Mouse (Mus musculus): ENCODE results near the gene Prkra. TPM values are rescaled to one million over a fixed set of nuclear protein-coding genes. Genes with fewer than 3 reads are reported as not detected.

Prkra gene
- polyA plus RNA-seq, 1 experiment from 2014 or later: 58.0 TPM

- H3K4me2 ChIP-seq: no peak overlapping the region
- no peaks in the 10 kb centered on the region for H3K4me1 ChIP-seq
- H3K9me3 ChIP-seq: no peaks in the 10 kb centered on the region
- H3K36me3 ChIP-seq: no peaks in the 10 kb centered on the region
- WGBS: 67% methylated on average over 10 of the region's 10 CpGs
- ATAC-seq (ENCODE audit: insufficient number of reproducible peaks, low FRiP score, low TSS enrichment, low read depth): no peak
- no peak overlapping the region for H3K27ac ChIP-seq
- no peak overlapping the region for H3K4me3 ChIP-seq
- no peaks in the 10 kb centered on the region for H3K27me3 ChIP-seq
- H3K9ac ChIP-seq: no peak overlapping the region
Observed at GRCm38 (mm10) chr2:76610326-76611104, 37.3 kb downstream of the Prkra start.

GRCm38 (mm10) chr2:76606704-76607103 is 41.1 kb downstream of the Prkra start:
- Histone ChIP-seq H3K27ac (no peak overlapping the region), H3K9ac (no peak overlapping the region), H3K9me3 (no peaks in the 10 kb centered on the region), H3K4me3 (no peak overlapping the region), H3K4me1 (no peaks in the 10 kb centered on the region), H3K27me3 (no peaks in the 10 kb centered on the region), H3K36me3 (no peaks in the 10 kb centered on the region), H3K4me2 (no peak overlapping the region)
- WGBS: 56% methylated on average over 3 of the region's 3 CpGs
- ATAC-seq (ENCODE audit: insufficient number of reproducible peaks, low FRiP score, low TSS enrichment, low read depth): no peak

- no peaks in the 10 kb centered on the region for H3K27me3 ChIP-seq
- H3K36me3 ChIP-seq: no peaks in the 10 kb centered on the region
- H3K27ac ChIP-seq: no peak overlapping the region
- H3K4me2 ChIP-seq: no peak overlapping the region
- ATAC-seq (ENCODE audit: insufficient number of reproducible peaks, low FRiP score, low TSS enrichment, low read depth): no peak
- H3K4me1 ChIP-seq: no peaks in the 10 kb centered on the region; the same call in 1 of the 2 replicates
- WGBS: 95% methylated on average over 1 of the region's 1 CpGs
- no peak overlapping the region for H3K9ac ChIP-seq
- H3K4me3 ChIP-seq: no peak overlapping the region
- H3K9me3 ChIP-seq: no peaks in the 10 kb centered on the region
Observed at GRCm38 (mm10) chr2:76602256-76602655, 45.6 kb downstream of the Prkra start.

GRCm38 (mm10) chr2:76599214-76599613 is 48.6 kb downstream of the Prkra start:
- no peaks in the 10 kb centered on the region for H3K27me3 ChIP-seq
- H3K9ac ChIP-seq: no peak overlapping the region
- H3K27ac ChIP-seq: no peak overlapping the region
- WGBS: 50% methylated on average over 5 of the region's 5 CpGs
- no peaks in the 10 kb centered on the region for H3K9me3 ChIP-seq
- H3K4me3 ChIP-seq: no peak overlapping the region
- H3K4me1 ChIP-seq: no peaks in the 10 kb centered on the region; the same call in 1 of the 2 replicates
- peaks cover 5% of the 10 kb centered on the region for H3K36me3 ChIP-seq
- H3K4me2 ChIP-seq: no peak overlapping the region
- ATAC-seq (ENCODE audit: insufficient number of reproducible peaks, low FRiP score, low TSS enrichment, low read depth): no peak

GRCm38 (mm10) chr2:76597521-76597920 is 50.3 kb downstream of the Prkra start:
- H3K9ac ChIP-seq: no peak overlapping the region
- no peaks in the 10 kb centered on the region for H3K27me3 ChIP-seq
- no peak overlapping the region for H3K27ac ChIP-seq
- WGBS: 43% methylated on average over 11 of the region's 11 CpGs
- ATAC-seq (ENCODE audit: insufficient number of reproducible peaks, low FRiP score, low TSS enrichment, low read depth): no peak
- peaks cover 5% of the 10 kb centered on the region for H3K36me3 ChIP-seq
- no peaks in the 10 kb centered on the region for H3K9me3 ChIP-seq
- no peak overlapping the region for H3K4me2 ChIP-seq
- H3K4me3 ChIP-seq: no peak overlapping the region
- H3K4me1 ChIP-seq: no peaks in the 10 kb centered on the region; the same call in 1 of the 2 replicates

- ATAC-seq (ENCODE audit: insufficient number of reproducible peaks, low FRiP score, low TSS enrichment, low read depth): no peak
- Histone ChIP-seq H3K9ac (no peak overlapping the region), H3K27ac (no peak overlapping the region), H3K9me3 (no peaks in the 10 kb centered on the region), H3K4me3 (no peak overlapping the region), H3K4me1 (no peaks in the 10 kb centered on the region), H3K4me2 (no peak overlapping the region), H3K27me3 (no peaks in the 10 kb centered on the region), H3K36me3 (peaks cover 8% of the 10 kb centered on the region)
- 42% methylated on average over 3 of the region's 3 CpGs for WGBS
Observed at GRCm38 (mm10) chr2:76592401-76592924, 55.4 kb downstream of the Prkra start.

- Histone ChIP-seq H3K4me1 (no peaks in the 10 kb centered on the region), H3K36me3 (peaks cover 10% of the 10 kb centered on the region), H3K9me3 (no peaks in the 10 kb centered on the region), H3K27me3 (no peaks in the 10 kb centered on the region), H3K27ac (no peak overlapping the region), H3K4me3 (no peak overlapping the region), H3K4me2 (no peak overlapping the region), H3K9ac (no peak overlapping the region)
- 93% methylated on average over 7 of the region's 7 CpGs for WGBS
- ATAC-seq (ENCODE audit: insufficient number of reproducible peaks, low FRiP score, low TSS enrichment, low read depth): no peak
Observed at GRCm38 (mm10) chr2:76590221-76590620, 57.6 kb downstream of the Prkra start.

- 84% methylated on average over 10 of the region's 10 CpGs for WGBS
- Histone ChIP-seq H3K36me3 (peaks cover 14% of the 10 kb centered on the region), H3K4me2 (no peak overlapping the region), H3K4me1 (no peaks in the 10 kb centered on the region), H3K27me3 (no peaks in the 10 kb centered on the region), H3K9me3 (no peaks in the 10 kb centered on the region), H3K4me3 (no peak overlapping the region), H3K27ac (no peak overlapping the region), H3K9ac (no peak overlapping the region)
- no peak for ATAC-seq (ENCODE audit: insufficient number of reproducible peaks, low FRiP score, low TSS enrichment, low read depth)
Observed at GRCm38 (mm10) chr2:76586906-76587305, 60.9 kb downstream of the Prkra start.

GRCm38 (mm10) chr2:76585090-76585489 is 62.7 kb downstream of the Prkra start:
- ATAC-seq (ENCODE audit: insufficient number of reproducible peaks, low FRiP score, low TSS enrichment, low read depth): no peak
- H3K4me1 ChIP-seq: no peaks in the 10 kb centered on the region
- no peak overlapping the region for H3K9ac ChIP-seq
- no peak overlapping the region for H3K27ac ChIP-seq
- no peak overlapping the region for H3K4me2 ChIP-seq
- H3K4me3 ChIP-seq: no peak overlapping the region
- no peaks in the 10 kb centered on the region for H3K27me3 ChIP-seq
- no peaks in the 10 kb centered on the region for H3K9me3 ChIP-seq
- 90% methylated on average over 13 of the region's 13 CpGs for WGBS
- peaks cover 12% of the 10 kb centered on the region for H3K36me3 ChIP-seq

Other genes with a start within 250 kb of the Prkra start
- 10.3 and 11.3 TPM in 2 replicates for gene Osbpl6, start 241.5 kb downstream of the Prkra start, polyA plus RNA-seq (2015; fragmentation: Nextera tagmentation; extraction: Ambion mirVana)
- gene Pjvk, start 461 bp upstream of the Prkra start, polyA plus RNA-seq (2015; fragmentation: Nextera tagmentation; extraction: Ambion mirVana): 0.15 and 0.53 TPM in 2 replicates
- 151 and 159 TPM in 2 replicates for gene Fkbp7, start 25.1 kb upstream of the Prkra start, polyA plus RNA-seq (2015; fragmentation: Nextera tagmentation; extraction: Ambion mirVana)
- gene Plekha3, start 27.3 kb upstream of the Prkra start, polyA plus RNA-seq (2015; fragmentation: Nextera tagmentation; extraction: Ambion mirVana): 7.5 and 9.1 TPM in 2 replicates

All from limb, embryonic 15.5 days (tissue).